Mouse (Mus musculus) spleen, postnatal 4 days (tissue): ENCODE results near the gene Osbpl3.
"Not testable (repeated sequence)": the region's sequence is repeated elsewhere in the genome, so short reads cannot be mapped to it uniquely, and the experiment has no call there.

Experiments used
- DNase-seq, 2 experiments: peaks; one replicate each; pipeline ENCODE4 v3.0.0; 2022; ENCODE audit warnings: low spot score in 2 of 2

The Osbpl3 gene

DNA sequence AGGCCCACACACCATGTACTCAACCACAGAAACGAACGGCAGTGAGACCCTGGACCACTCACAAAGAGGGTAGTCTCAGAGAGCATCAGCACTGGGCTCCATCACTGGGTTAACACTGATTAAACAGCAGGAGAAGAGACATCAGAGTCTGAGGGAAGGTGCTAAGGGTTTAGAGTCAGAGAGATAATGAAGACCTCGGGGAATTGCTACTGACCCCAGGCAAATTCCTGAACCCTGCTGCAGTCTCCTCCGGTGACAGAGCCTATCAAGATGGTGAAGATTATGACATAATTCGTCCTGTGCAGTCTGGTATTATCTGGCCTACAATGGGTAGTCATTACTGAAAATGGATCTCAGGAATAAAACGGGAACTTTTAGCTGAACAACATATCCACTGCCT is 2.4 kb downstream of the Osbpl3 start:
- no peak for DNase-seq

DNA sequence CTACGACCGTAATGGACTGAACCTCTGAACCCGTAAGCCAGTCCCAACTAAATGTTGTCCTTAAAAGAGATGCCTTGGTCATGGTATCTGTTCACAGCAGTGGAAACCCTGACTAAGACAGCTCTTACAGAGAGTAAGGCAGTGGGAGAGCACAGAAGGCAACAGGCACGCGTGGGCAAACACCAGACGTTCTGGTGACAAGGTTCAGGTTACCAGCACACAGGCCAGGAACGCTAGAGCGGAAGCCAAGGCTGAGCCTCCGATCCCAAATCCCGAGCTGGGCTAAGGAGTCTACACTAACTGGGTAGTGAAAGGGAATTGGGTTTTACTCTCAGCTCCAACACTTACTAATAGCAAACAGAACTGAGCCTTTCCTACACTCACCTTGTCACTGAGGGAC is 3.8 kb downstream of the Osbpl3 start:
- DNase-seq: no peak

DNA sequence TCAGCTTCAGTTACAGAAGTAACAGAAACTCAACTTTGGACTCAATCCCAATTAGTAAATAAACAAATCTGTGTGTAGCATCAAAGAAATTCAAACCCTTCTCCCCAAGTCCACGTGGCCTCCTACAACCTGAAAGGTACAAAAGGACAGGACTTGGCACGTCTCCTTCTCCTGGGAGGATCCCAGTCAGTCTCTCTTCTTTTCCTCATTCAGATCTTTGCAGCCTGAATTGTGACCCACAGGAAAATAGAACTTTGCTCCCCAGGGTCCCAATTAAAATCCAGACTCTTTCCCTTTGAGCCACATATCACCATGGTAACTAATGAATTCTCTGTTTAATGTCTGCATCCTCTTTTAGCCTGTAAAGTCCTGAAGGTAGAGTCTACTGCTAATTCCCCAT is 10.4 kb downstream of the Osbpl3 start:
- DNase-seq: no peak

DNA sequence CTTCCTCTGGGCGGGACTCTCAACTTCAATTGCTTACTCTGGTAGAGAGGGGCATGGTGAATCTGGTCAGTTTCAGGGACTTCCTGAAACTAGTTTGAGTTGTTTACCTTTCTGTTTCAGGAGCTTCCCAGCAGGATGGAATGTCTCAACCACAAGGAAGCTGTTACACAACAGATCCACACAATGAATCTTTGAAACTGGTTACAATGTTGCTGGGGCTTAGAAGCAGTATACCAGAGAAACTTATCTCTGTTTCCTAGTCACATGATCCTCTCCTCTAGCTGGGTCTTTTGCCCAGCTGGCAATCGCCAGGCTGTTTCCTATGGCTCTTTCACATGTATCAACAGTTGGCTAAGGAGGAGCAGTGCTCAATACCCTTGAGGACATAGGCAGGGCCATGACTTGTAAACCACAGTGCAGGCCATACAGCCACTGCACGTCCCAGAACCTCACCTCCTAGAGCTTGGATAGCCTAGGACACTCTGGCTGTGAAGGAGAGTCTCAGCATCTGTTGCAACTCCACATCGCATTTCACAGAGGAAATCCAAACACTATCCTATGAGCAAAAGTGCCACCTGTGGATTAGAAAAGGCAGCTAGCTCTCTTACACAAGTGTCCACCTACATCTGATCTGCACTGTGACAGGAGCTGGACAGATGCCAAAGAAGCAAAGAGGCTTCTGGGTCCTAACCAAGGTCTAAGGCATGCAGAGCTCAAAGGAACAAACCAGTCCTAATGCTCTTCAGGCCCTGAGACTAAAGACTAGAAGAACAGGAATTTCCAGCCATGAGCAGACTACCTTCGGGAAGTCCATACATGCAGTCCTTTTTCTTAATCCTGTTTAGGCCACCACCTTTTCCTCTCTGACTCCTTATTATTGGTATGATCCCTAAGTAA is 14.8 kb downstream of the Osbpl3 start:
- DNase-seq: no peak

DNA sequence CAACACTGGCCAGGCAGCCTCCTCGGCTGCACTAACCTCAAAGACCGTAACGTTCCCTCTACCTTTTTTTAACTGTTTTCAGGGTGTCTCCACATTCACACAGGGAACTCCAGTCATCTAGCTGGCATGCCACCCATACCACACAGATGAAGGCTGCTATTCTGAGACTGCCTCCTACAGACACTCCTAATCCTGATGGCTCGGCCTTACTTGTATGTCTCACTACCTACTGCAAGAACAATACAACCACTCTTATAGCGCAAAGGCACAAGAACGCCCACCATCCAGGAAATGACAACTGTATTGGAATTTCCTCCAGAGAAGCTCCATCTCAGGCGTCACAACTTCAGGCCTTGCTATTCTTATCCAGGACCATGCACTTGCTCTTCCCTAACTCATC is 15.8 kb downstream of the Osbpl3 start:
- no peak for DNase-seq

DNA sequence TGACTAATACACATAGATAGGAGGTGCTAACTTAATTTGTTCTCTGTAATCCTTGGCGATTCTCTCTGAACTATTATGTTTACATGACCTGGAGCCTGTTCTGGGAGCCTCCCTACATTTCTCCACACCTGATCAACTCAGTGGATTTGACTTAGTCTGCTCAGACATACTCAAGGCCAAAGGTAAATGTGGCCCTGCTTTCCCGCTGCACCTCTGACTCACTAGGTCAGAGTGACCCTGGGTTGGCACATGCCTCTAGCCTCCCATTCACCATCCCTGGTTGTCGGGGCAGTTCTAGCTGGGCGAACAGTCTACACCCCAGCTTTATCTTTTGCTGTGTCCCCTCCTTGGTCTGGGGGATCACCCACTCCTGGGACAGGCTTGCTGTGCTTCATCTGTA is 17.1 kb downstream of the Osbpl3 start:
- DNase-seq: not testable (repeated sequence)

DNA sequence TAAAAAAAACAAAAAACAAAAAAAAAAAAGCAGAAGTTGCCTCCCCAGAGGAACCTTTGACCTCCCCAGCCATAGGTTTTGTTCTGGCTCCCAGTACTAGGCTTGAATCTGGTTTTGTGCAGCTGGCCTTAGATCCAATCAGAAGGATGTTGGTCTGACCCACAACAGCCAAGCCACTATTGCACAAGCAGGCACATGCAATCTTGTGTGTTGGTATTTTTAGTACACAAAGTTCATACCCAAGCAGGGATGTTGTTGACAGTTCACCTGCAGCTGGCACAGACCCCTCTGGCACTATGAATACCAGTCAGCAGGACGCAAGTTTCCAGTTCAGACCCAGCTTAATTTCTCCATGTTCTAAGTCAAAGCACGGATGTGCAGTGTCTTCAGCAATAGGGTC is 18.2 kb downstream of the Osbpl3 start:
- DNase-seq: no peak

DNA sequence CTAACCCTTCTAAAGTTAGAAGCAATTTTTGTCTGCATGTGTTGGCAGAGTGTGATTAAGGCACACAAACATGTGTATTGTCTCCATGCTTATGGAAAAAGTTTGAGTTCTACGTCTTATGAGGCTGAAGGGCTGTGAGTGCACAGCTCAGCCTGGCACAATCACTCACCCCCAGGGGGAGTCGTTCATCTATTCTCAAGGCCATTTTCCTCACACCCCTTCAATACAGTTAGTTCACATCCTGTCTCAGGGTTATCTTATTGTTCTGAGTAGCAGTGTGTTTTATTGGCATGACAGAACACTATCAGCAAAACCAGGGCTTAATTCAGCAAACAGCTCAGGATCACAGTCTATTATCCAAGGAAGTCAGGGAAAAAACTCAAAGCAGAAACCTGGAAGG is 19.3 kb downstream of the Osbpl3 start:
- DNase-seq: no peak

DNA sequence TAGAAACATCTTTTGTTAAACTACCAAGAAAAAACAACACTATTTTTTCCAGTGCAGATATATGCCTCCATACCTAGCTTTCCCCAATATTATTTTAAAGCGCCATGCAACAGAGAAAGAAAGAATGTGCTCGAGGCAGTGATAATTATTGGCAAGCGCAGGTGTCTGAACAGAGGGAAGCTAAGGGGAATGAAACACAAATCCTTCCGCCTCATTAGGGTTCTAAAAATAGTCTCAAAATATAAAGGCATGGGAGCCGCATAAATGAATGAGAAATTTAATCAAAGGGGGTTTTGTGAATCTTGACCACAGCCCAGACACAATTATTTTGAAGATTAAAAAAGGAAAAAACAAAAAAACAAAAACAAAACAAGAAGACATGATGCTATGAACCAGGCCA is 23.5 kb downstream of the Osbpl3 start:
- DNase-seq: no peak

DNA sequence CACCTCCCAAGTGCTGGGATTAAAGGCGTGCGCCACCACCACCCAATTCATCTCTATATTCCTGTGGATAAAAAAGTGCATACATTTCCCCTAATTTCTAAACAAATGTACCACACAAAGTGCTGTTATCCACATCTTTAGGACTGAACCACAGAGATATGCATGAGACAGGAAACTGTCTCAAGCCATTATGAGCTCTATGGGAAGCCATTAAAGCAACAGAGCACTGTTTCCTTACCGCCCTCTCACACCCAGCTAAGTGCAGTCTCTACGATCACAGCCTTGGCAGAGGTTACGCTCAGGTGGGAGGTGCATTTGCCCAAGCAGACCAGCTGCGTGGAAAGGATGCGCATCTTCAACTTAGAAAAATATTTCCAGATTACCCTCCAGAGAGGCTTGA is 26.7 kb downstream of the Osbpl3 start:
- no peak for DNase-seq

DNA sequence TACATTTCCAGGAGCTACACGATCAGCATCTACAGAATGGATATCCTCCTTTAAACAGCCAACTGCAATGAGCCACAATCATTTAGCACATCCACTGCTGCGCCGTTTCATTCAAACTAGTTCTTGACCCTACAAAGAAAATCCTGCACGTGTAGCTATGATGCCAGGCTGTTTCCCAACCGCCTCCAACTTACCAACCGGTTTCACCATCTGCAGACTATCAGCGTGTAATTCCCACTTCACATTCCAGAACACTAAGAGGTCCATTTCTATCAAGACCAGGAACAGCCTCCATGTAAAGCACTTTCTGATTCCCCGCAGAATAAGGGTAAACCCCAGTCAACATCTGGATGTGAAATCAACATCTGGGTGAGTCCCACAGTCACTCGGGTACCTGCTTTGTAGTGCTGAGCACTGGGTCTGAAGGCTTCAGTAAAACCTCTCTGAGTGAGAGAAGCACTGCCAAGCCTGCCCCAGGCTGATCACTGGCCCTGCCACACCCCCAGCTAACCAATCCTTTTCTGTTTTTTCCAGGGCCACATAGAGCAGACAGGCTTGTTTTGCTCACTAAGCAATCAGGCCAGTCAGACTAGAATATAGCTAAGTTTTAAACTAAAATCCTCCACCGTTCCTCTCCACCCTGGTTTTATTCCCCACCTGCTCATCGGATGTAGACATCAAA is 28.8 kb downstream of the Osbpl3 start:
- no peak for DNase-seq

DNA sequence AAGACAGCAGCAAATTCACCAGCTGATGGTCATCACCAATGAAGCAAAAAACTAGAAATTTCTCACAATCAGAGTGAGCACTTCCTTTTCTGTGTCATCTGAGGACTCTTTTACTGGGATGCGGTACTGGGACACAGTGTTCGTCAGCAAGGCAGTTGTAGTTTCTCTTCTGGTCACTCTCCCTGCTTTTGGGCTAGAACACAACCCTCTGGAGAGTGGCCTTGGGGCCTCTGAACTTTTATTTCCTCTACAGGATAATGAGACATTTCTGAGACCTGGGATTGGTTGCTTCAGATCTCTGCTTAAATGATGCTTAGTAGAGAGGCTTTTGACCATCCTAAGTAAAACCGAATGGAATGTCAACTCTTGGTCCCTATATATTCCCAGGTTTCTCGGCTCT is 29.4 kb downstream of the Osbpl3 start:
- no peak for DNase-seq

DNA sequence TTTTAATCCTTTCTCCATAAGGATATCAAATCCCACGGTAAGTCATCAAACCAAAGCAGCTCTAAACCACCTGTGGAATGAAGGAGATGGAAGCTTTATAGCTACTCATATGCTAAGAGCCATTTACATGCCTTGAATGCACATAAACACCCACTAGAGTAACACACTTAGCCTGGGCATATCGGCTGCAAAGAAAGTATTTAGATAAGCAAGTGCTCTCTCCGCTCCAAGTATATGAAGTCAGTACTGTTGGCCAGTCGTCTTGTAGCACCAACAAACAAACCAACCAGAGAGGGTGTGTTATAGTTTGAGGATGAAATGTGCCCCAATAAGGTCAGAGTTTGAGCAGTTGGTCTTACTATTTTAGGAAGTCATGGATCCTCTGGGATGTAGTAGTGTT is 31.7 kb downstream of the Osbpl3 start:
- DNase-seq: no peak

DNA sequence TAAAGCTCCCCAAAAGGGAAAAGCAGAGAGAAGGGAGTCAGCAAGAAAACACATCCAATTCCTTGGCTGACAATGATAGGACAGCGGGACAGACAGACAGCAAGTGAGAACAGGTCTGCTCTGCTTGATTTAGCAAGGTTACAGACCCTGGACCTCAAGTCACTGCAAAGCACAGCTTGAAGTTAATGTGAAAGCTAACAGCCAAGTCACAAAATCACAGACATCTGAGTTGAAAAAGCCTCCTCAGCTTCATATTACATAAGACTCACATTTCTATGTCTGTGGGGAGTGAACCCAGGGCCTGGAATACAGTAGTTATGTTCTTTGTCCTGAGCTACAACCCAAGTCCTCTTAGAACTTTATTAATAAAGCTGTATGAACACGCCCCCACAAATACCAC is 35.6 kb downstream of the Osbpl3 start:
- no peak for DNase-seq

DNA sequence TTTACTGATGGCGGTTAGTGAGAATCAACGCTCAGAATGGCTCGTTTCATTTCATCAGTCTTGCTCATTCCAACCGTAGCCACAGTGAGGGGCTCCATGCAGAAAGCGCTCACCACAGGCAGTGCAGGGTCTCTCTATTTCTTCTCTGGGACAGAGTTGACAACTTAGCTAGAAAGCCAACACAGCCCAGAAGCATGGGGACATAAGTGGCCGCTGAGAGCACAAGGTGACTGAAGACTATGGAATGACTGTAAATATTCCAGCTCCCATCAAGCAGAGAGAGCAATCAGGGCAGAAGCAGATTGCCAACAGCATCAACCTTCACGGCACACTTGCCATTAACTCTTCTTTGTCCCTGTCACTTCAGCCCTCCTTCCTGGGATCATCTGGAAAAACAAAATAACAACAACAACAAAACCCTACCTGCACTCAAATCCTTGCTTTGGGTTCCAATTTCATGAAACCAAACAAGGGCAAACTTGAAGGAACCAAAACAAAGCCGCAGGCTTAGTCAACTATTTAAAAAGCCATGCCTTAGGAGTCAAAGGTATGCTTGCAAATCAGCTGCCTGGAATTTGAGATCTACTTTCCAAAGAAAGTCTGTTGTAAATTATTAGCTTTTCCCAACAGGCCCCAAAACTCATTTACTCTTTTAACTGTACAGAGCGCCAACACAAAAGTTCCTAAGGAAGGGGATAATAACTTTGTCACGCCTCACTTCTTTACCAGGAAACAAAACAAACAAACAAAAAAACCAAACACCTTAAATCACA is 36.3 kb downstream of the Osbpl3 start:
- DNase-seq: no peak

DNA sequence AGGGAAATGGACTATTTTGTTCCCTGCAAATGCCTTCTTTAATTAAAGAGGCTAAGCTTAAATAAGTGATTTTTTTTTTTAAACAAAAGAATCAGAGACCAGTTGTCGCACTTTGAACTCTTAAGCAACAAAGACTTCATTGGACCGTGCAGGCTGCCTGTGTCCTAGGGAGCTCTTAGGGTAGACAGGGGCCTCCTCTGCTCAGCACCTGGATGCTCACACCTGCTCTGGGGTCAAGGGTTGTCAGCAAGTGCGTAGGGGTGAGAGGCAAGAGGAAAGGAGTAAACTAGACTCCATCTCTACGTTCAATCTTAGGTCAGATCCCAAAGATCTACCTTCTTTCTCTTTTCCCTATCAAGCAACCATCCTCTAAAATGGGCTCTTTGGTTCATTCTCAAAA is 37.0 kb downstream of the Osbpl3 start:
- no peak for DNase-seq

DNA sequence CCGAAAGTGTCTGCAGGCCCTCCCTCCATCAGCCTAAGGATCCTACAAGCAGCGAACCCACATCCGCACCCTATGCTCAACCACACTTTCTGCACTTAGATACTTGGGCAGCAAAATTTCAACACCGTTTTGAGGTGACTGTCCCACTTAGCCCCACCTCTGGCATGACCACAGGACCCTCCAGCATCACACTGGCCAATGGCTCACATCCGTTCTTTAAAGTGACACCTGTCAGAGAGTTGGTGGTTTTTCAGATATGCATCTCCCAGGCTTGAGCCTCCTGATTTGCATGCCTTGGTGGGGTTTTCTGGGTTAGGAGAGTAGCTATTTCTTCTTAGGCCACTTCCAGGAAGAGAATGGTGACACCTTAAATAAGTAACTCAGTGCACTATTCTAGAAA is 39.1 kb downstream of the Osbpl3 start:
- DNase-seq: no peak

DNA sequence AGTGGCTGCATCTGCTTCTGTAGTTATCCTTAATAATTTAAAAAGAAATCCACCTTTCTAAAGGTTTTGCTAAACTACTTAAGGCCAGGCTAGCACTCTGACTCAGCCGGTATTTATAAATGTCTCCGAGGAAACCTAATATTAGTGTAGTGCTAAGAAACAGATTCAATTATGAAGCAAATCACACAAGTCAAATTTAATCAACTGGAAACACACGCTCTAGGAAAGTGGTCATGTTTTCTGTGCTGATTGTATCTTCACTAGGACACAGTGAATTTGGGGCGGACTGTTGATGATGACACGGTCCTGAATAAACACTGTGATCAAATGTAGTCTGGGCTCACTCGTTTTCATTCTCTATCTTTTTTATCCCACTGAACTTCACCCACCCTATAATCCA is 40.6 kb downstream of the Osbpl3 start:
- DNase-seq: no peak

DNA sequence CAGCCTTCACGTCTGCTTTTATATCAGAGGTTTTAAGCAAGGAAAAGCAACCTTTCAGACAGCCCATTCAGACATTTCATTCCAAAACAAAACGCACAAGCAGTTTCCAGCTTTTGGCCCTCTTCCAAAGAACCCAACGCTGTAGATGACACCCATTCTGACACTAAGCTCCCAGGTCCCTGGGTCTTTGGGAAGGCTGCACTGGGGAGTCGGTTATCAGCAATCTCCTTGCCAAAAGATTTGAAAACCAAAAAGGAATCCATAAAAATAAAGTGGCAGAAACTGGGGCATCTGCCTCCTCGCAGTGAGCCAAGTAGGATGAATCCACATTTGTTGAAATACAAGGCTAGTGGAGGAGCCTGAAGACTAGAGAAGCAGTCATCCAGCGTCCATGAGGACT is 41.5 kb downstream of the Osbpl3 start:
- no peak for DNase-seq

DNA sequence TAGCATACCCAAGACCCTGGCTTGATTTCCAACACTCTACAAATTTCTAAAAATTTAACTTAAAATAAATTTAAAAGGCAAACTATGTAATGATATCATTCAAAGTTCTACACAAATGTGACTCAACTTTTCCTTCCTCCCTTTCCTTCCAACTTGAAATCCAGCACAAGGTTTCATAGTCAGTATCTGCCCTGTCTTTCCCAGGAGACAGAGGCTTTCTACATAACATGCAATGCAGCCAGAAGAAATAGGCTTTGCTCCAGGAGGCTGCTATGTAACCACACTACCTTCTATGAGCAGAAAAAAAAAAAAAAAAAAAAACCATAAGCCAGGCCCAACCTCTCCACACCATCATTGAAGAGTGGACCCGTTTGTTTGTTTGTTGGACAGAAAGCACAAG is 42.6 kb downstream of the Osbpl3 start:
- DNase-seq: no peak

DNA sequence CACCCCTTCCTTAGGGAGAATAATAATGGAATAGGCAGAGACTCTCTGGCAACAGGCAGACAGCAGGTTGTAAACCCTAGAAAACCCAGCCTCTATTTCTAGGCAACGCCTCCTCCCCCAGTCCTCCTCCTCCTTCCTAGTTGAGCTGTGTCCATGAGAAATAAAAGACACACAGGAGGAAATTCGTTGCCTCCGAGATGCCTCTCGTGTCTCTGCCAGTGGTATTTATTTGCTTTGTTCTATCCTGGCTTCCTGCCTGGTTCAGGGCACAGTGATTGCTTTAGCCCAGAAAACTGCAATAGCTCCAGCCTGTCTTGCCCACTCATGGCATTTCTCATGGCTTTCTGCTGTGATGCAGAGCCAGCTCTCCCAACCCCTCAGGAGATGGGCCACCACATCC is 43.8 kb downstream of the Osbpl3 start:
- DNase-seq: no peak

DNA sequence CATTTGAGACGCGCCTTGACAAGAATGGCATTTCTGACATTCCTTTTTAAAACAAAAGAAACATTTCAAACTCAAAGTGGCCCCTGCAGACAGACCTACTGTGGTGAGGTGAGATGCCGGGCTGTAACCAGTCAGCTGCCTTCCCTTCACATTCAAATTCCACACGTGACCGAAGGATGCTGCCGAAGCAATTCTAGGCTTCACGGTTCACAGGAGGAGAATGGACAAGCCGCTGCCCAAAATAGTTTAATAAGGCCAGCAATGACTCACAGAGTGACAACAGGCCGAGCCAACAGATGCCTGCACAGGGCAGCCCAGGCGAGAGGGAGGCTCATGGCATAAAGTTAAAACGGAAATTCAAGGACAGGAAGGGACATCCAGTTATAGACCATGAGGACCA is 51.3 kb downstream of the Osbpl3 start:
- DNase-seq: no peak

DNA sequence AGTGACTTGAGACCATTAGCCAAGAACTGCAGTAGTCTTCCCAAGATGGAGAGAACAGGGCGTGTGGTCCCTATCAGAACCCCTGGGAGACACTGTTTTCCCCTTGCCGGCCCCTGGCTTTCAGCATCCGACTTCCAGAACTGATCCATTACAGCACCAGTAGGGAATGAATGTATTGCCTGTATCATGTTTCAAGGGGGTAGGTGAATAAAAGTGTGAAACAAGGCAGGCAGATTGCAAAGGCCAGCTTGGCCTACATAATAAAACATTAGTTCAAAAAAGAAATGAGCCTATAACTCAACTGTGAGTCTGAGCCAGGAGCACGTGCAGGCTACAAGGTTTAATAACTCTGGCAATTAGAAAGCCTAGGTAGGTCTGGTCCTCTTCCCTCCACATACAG is 52.5 kb downstream of the Osbpl3 start:
- no peak for DNase-seq
